Mouse (Mus musculus) heart, adult 2 months (tissue): ENCODE results near the gene Rhd.

Experiments used
- CTCF ChIP-seq: fragments of 200-600 bp; IDR thresholded peaks from 2 replicates; pipeline ENCODE4 v1.8.1; 2022; ENCODE audit warnings: antibody characterized with exemption, mild to moderate bottlenecking, moderate library complexity
- EP300 ChIP-seq: fragments of 200-500 bp; IDR thresholded peaks from 2 replicates; pipeline ENCODE4 v1.6.1; 2011; ENCODE audit warnings: low read depth, low read length, control low read depth; ENCODE audit not compliant: insufficient read depth

DNA sequence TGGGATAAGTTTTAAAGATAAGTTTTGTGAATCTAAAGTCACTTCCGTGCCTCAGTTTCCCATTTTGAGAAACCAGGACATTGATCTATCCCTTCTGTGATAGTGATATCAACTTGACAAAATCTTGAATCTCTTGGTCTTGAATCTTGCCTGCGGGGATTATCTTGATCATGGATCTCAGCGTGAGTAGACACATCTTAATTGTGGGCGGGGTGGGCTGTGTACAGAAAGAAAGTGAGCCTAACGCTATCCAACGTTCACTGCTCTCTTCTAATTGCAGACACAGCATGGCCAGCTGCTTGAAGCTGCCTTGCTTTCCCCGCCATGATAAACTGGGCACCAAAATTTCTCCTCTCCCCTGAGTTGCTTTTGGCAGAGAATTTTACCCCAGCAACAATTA is 1.3 kb upstream of the Rhd start:
- no peak for TF ChIP-seq EP300
- TF ChIP-seq CTCF: no peak
